Mouse (Mus musculus): Measurements from ENCODE around the gene Olfr918. TPM values are rescaled to one million over a fixed set of nuclear protein-coding genes. Genes with fewer than 3 reads are reported as not detected.

Gene Olfr918
- polyA plus RNA-seq, 1 experiment from 2014 or later = not detected

Other genes starting within 250 kb of the Olfr918 start
- not detected in 2 replicates for gene Olfr901, start 245.1 kb downstream of the Olfr918 start, polyA plus RNA-seq (2014; fragmentation: Nextera tagmentation; extraction: Ambion mirVana)
- not detected in 2 replicates for gene Olfr902, start 226.9 kb downstream of the Olfr918 start, polyA plus RNA-seq (2014; fragmentation: Nextera tagmentation; extraction: Ambion mirVana)
- gene Olfr904, start 211.5 kb downstream of the Olfr918 start, polyA plus RNA-seq (2014; fragmentation: Nextera tagmentation; extraction: Ambion mirVana) = not detected in 2 replicates
- not detected in 2 replicates for gene Olfr905, start 203.5 kb downstream of the Olfr918 start, polyA plus RNA-seq (2014; fragmentation: Nextera tagmentation; extraction: Ambion mirVana)
- not detected in 2 replicates for gene Olfr906, start 187.5 kb downstream of the Olfr918 start, polyA plus RNA-seq (2014; fragmentation: Nextera tagmentation; extraction: Ambion mirVana)
- not detected in 2 replicates for gene Olfr907, start 178.8 kb downstream of the Olfr918 start, polyA plus RNA-seq (2014; fragmentation: Nextera tagmentation; extraction: Ambion mirVana)
- gene Olfr911-ps1, start 153.0 kb downstream of the Olfr918 start, polyA plus RNA-seq (2014; fragmentation: Nextera tagmentation; extraction: Ambion mirVana) = not detected in 2 replicates
- gene Olfr910, start 136.8 kb downstream of the Olfr918 start, polyA plus RNA-seq (2014; fragmentation: Nextera tagmentation; extraction: Ambion mirVana) = not detected in 2 replicates
- not detected in 2 replicates for gene Olfr912, start 94.4 kb downstream of the Olfr918 start, polyA plus RNA-seq (2014; fragmentation: Nextera tagmentation; extraction: Ambion mirVana)
- gene Olfr913, start 81.8 kb downstream of the Olfr918 start, polyA plus RNA-seq (2014; fragmentation: Nextera tagmentation; extraction: Ambion mirVana) = not detected in 2 replicates
- not detected in 2 replicates for gene Olfr914, start 69.5 kb downstream of the Olfr918 start, polyA plus RNA-seq (2014; fragmentation: Nextera tagmentation; extraction: Ambion mirVana)
- not detected in 2 replicates for gene Olfr916, start 14.7 kb downstream of the Olfr918 start, polyA plus RNA-seq (2014; fragmentation: Nextera tagmentation; extraction: Ambion mirVana)
- not detected in 2 replicates for gene Olfr917, start 8.8 kb downstream of the Olfr918 start, polyA plus RNA-seq (2014; fragmentation: Nextera tagmentation; extraction: Ambion mirVana)
- gene Olfr919, start 29.1 kb upstream of the Olfr918 start, polyA plus RNA-seq (2014; fragmentation: Nextera tagmentation; extraction: Ambion mirVana) = not detected in 2 replicates
- 10.2 and 11.9 TPM in 2 replicates for gene Vwa5a, start 43.7 kb upstream of the Olfr918 start, polyA plus RNA-seq (2014; fragmentation: Nextera tagmentation; extraction: Ambion mirVana)
- 0.03 TPM in 1 of 2 replicates, not detected in the other for gene Olfr920, start 77.7 kb upstream of the Olfr918 start, polyA plus RNA-seq (2014; fragmentation: Nextera tagmentation; extraction: Ambion mirVana)
- gene Olfr921, start 98.5 kb upstream of the Olfr918 start, polyA plus RNA-seq (2014; fragmentation: Nextera tagmentation; extraction: Ambion mirVana) = not detected in 2 replicates
- gene Olfr922, start 140.0 kb upstream of the Olfr918 start, polyA plus RNA-seq (2014; fragmentation: Nextera tagmentation; extraction: Ambion mirVana) = not detected in 2 replicates
- not detected in 2 replicates for gene Olfr923, start 151.9 kb upstream of the Olfr918 start, polyA plus RNA-seq (2014; fragmentation: Nextera tagmentation; extraction: Ambion mirVana)
- not detected in 2 replicates for gene Olfr924, start 169.8 kb upstream of the Olfr918 start, polyA plus RNA-seq (2014; fragmentation: Nextera tagmentation; extraction: Ambion mirVana)
- gene Olfr26, start 180.5 kb upstream of the Olfr918 start, polyA plus RNA-seq (2014; fragmentation: Nextera tagmentation; extraction: Ambion mirVana) = not detected in 2 replicates
- not detected in 2 replicates for gene Olfr926, start 202.5 kb upstream of the Olfr918 start, polyA plus RNA-seq (2014; fragmentation: Nextera tagmentation; extraction: Ambion mirVana)

Data from limb, embryonic 11.5 days (tissue).